Mouse (Mus musculus) left cerebral cortex, adult 18-20 months (tissue): ENCODE measurements at regions not wholly inside any gene's neighbourhood (a gene's known extent, or its start where the extent isn't known, plus 50 kb on each side); places are given as distances from the start of the nearest gene placed in this dataset.
"Not testable (repeated sequence)": the region's sequence is repeated elsewhere in the genome, so short reads cannot be mapped to it uniquely, and the experiment has no call there.

ENCODE experiments used
- DNase-seq, 2 experiments: peaks; one replicate each; pipeline ENCODE4 v3.0.0; 2021 to 2022; ENCODE audit warnings: low spot score in 2 of 2, mixed read lengths in 1 of 2

DNA sequence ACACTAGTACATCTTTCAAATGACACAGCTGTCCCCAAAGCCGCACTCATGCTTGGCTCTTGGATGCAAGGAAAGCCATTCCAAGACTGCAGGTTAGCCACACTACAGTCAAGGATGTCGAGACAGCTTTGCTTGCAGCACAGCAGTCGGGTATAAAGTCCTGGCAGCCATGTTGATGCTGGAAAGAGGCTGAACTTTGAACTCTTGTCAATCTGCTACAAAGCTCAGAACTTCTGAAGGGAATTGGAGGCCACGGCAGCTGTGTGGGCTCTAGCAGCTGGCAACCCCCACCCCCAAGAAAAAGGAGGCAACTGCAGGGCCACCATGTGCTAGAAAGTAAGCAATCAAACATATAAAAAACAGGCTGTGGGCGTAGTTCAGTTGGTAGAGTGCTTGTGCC, 90.0 kb upstream of the Zcchc2 start:
- DNase-seq, result no peak

DNA sequence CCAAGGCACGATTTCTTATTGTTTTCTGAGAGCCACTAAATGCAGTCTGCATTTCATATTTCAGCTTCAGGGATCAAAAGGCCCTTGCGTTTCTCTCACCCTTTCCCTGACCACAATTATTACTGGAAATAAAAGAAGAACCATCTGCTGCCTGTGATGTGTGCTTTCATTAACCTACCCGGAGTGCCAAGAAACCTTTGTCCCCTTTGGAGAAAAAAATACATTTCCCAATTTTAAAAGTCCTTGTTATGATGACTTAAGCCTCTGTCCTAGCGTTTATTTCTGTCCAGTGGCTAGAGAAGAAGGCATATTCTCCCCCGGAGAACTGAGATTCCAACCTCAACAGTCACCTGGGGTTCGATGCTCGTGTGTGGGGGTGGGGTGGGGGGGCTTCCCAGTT, 89.3 kb upstream of the Zcchc2 start:
- no peak for DNase-seq

DNA sequence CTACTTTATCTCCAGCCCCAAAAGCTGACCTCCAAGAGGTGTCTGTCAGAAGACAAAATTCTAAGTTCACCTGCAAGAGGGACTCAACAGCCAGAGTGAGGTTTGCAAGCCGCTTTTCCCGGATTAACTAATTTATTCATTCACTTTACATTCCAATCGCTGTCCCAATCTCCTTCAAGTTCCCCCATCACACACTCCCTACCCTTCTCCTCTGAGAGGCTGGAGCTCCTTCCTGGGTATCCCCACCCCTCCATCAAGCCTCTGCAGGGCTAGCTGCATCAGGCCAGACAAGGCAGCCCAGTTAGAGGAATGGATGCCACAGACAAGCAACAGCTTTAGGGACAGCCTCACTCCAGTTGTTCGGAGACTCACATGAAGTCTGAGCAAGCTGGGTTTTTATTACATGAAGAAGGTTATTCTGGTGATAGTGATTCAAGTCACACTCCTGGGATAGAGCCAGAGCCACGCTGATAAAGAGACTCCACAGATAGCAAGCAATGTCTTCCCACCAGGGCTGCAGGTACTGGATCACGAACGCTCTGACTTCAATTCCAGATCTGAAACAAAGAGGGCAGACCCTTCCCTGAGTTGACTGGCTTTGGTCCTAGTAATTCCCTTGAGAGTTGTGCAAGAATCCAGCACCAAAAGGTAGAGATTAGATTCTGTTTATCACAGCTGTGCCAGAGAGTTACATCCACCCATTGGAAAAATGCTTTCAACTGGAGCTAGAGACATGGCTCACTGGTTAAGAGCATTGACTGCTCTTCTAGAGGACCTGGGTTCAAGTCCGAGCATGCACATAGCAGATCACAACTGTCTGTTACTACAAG, 86.7 kb upstream of the Zcchc2 start:
- DNase-seq, result no peak

DNA sequence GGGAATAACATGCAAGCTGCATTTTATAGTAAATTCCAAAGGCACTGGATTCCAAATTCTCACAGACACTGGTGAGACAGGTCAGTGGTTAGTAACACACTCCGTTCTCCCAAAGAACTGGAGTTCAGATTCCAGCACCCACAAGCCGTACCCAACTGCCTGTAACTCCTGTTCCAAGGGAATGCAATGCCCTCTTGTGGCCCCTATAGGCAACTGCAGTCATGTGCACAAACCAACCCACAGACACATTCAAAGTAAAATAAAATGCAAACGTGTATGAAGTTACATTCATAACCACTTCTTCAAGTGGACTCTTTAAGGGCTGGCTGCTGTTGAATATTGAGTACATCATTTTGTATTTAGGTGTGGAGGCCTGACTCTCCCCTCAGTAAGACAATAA, 85.5 kb upstream of the Zcchc2 start:
- DNase-seq, result no peak

DNA sequence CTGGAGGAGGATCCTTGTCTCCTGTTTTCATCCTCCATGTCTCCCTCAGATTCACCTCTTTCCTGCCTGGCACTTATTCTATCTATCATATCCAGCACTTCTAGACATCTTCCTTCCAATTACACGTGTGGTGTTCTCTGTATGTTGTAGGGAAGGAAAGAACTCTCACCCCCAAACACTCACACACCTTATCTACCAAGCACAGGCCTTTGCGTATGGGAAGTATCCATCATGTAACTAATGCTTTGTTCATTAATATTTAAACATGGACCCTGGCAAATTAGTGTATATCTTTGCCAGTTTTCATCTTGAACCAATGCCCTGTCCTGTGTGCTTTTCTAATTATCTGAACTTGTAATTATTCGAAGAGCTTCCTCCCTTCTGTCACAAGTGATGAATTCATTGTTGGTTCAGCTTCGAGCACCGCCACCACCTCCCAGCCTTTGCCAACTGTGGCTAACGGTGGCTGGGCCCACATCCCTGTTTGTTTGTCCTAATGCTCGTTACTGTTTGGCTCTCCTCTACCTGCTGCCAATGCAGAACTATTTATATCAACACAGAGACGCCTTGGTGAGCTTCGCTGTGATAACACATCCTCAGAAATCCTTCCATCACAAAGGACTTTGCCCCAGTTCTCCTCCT, 84.3 kb upstream of the Zcchc2 start:
- DNase-seq, result no peak

DNA sequence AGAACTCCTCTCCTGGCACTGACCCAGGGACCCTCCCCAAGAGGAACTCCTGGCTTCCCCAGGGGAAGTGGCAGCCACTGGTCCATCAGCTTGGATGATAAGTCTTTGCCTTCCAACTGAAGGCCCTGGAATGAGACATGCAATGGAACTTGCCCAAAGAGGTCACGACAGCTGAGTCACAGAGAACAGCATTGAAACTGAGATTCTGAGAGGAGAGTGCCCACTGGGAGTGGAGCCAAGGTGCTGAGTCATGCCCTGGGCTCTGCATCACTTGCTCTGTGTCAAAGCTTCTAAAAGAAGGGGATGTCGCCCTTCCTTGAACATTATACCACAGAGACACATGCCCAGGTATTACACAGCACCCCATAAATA, 83.8 kb upstream of the Zcchc2 start:
- peak; percentile 23 to 38 for DNase-seq

DNA sequence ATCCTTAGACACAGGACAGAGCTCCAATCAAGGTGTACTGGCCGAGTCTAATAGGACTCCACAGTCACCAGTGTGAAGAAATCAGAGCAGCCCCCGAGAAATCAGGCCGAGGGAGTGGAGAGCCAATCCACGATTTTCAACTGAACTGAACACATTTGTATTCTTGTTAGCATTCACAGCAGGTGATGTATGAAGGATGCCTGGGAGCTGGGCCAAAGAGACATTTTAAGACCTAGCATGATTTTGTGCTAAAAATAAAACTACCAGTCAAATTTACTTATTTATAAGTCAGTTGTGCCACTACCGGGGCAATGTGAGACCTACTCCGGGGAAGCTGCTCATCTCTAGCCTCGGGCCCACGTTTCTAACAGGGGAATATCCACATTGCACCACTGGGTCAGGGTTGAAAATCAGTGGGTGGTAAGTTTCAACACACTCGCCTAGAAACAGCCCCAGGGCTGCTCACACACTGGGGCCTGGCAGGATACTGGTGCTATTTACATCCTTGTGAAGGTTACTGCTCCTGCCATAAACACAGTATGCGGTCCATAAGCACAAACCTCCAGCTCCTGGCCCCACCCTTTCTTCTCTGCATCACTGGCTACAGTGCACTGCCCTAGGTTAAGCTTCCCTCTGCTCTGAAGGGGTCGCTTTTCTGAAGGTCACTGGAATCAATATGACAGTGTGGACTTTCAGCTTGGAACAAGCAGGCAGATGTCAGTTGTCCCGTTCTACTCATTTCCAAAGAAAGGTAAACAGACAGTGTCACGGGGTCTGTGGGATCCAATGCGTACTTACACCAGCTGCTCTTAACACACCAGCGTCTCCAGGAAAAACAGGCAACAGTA, 82.0 kb upstream of the Zcchc2 start:
- DNase-seq, result peak; percentile 18 to 26

DNA sequence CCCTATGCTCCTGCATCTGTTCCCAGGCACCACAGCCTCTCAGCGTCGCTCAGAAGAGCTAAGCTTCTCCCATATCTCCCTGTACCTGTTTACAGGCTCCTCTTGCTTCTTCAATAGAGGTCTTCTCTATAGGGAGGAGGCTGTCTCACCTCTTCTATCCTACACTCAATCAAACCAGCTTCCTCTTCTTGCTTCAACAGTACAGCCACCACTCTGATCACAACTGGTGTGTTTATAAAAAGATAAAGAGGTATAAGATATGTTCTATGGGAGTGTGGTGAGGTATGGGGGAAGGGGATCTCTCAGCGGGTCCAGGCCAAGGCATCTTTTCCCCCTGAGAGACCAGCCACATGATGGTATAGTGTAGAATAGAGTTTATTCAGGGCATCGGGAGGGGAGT, 81.1 kb upstream of the Zcchc2 start:
- no peak for DNase-seq

DNA sequence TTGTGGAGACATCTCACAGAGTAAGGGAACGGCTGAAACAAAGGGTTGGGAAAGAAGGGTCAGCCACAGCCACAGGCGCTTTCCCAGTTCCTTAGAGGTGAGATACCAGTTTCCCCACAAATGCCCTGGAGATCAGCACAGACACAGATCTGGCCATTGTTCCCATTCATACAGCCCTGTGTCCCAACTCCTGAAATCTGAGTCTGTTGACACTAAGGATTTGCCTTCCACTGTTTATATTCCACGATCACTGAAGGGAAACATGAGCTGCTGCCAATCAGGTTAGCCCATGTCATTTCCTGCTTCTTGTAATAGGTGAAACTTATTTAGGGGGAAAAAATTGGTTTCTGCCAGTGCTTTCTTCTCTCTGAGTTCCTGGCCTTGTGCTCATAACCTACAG, 78.5 kb upstream of the Zcchc2 start:
- no peak for DNase-seq

DNA sequence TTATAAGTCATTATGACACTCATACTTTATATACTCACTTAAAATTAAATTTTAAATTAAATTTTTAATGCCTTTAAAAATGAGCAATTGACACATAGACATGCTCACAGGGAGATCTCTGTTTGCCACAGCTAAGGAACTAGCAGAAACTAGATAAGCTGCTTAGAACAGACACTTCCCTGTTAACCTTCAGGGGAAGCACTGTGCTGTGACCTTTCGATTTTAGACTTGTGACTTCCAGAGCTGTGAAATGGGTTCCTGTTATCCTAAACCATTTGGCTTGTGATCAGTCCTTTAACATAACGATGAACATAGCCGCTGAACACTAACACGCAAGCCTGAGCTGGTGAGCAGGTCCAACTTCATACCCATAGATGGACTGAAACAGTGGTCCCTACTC, 68.4 kb upstream of the Zcchc2 start:
- DNase-seq, result no peak

DNA sequence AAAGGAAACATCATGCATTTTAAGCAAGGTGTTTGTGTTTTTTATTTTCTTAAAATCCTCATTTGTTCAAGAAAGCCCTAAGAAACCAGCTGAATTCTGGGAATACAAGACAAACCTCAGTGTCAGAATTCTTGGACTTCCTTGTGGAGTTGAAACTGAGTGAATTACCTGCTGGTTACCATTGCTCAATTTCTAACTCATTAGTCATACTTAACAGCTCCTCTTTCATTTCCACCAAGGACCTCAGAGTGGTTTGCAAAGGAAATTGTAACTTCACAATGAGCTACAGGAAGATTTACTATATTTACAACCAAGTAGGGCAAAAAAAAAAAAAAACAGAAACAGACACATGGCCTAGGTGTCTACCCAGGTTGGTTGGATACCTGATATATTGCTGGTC, 67.6 kb upstream of the Zcchc2 start:
- no peak for DNase-seq

DNA sequence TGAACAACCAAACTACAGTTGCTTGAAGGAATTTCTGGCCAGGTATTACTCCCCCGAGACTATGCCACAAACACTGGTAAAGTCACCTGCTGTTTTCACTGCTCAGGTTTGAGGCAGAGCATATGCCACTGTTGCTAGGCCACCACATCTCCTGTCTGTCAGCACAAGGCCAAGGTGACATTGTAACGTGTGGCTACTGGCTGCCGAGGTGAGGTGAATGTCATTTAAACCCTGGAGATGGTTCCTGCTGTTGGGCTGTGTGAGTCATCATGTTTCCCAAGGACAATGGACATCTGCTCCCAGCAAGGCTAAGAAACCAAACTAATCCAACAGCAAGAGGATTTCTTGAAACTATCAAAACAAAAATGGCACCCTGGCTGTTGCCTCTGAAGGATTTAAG, 67.2 kb upstream of the Zcchc2 start:
- no peak for DNase-seq

DNA sequence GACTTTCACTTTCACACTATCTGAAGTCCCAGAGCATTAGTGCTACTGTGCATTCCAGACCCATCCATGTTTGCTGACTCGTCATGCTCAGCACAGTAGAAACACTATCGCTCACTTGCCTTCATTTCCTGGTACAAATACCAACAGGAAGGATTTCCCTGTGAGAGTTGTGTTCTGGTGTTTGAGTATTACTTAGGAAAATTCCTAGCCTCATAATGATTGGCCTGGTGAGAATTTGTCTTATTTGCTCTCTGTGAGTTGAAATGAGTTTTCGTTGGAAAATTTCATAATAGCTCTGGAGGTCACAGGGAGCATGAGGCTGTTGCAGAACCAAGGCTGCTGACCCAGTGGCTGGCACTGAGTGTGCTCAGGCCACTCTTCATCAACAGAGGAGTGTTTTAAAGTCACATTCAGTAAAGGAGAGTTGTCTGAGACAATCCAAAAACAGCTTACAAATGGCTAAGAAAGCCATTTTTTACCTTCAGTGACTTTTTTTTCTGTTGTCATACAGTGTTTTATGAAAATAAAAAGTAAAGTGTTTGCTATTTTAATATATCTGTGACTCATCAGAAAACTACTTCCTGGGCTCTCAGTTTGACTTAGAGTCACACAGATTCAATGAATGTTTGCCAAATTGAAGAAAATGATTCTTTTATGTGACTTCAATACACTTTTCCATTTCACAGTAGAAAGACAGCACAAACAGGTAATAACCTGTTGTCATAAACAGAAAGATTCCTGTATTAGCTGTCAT, 64.4 kb upstream of the Zcchc2 start:
- DNase-seq, result no peak

DNA sequence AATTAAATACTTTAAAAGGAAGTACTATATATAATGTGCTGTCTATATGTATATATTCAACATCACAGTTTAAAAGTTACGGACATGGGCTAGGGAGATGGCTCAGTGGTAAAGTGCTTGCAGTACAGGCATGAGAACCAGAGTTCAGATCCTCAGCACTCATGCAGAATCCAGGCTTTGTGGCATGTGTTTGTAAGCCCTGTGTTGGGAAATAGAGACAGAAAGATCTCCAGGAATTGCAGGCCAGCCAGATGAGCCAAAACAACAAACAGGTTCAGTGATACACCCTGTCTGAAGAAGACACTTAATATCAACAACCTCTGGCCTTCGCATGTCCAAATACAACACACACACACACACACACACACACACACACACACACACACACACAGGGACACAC, 63.3 kb upstream of the Zcchc2 start:
- DNase-seq, result no peak

DNA sequence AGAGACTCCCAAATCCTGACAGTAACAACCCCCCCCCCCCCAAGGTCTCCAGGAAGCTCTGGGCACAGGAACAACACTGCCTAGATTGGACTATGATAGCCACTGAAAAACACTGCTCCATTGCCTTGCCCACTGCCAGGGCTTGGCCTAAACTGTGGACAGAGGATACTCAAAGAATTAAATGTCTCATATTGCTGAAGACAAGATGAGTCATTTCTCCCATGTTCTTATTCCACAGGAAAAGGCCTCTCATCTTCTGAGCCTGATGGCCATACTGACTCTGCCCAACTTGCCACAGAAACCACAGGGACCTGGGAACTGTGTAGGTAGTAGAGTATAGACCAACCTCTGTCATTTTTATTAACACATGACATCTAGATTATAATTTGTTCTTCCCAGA, 59.4 kb upstream of the Zcchc2 start:
- DNase-seq, result no peak

DNA sequence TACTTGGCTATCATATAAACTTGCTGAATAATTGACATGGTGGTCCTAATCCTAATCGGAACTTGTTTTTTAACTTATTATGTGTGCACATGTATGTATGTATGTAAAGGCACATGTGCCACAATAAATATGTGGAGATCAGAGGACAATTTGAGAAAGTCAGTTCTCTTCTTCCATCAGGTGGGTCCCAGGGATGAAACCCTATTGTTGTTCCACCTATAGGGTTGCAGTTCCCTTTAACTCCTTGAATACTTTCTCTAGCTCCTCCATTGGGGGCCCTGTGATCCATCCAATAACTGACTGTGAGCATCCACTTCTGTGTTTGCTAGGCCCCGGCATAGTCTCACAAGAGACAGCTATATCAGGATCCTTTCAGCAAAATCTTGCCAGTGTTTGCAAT, 56.0 kb upstream of the Zcchc2 start:
- DNase-seq, result not testable (repeated sequence)
